Mouse (Mus musculus) neural tube, embryonic 15.5 days (tissue): ENCODE results near the gene Zfp385a. TPM values are rescaled to one million over a fixed set of nuclear protein-coding genes. Genes with fewer than 3 reads are reported as not detected.
A peak's percentile ranks its signal among the peaks of the same experiment; 100 is the strongest.

Source experiments
- ATAC-seq: fragments of 200-750 bp; cut with Nextera tagmentation; 2 replicates; pipeline ENCODE4 v1.8.0; 2017; ENCODE audit warnings: mild to moderate bottlenecking, moderate TSS enrichment, moderate library complexity; ENCODE audit not compliant: low FRiP score
- H3K27ac ChIP-seq: fragments of 300-500 bp; sonication (generic); replicated peaks from 2 replicates; pipeline ENCODE4 v1.5.1; 2015; ENCODE audit warnings: mild to moderate bottlenecking, inconsistent platforms
- H3K27me3 ChIP-seq: fragments of 300-500 bp; sonication (generic); replicated peaks from 2 replicates; pipeline ENCODE4 v1.6.1; 2015; ENCODE audit warnings: inconsistent platforms
- H3K36me3 ChIP-seq: fragments of 300-500 bp; sonication (generic); 2 replicates; pipeline ENCODE4 v1.6.1; 2015; ENCODE audit warnings: inconsistent platforms
- H3K4me1 ChIP-seq: fragments of 300-500 bp; sonication (generic); 2 replicates; pipeline ENCODE4 v1.6.1; 2015; ENCODE audit warnings: inconsistent platforms
- H3K4me2 ChIP-seq: fragments of 300-500 bp; sonication (generic); 2 replicates; pipeline ENCODE4 v1.6.1; 2015; ENCODE audit warnings: inconsistent platforms, mild to moderate bottlenecking, moderate library complexity
- H3K4me3 ChIP-seq: fragments of 300-500 bp; sonication (generic); replicated peaks from 2 replicates; pipeline ENCODE4 v1.5.1; 2015; ENCODE audit warnings: mild to moderate bottlenecking, inconsistent platforms
- H3K9ac ChIP-seq: fragments of 300-500 bp; sonication (generic); replicated peaks from 2 replicates; pipeline ENCODE4 v1.6.1; 2015; ENCODE audit warnings: mild to moderate bottlenecking, inconsistent platforms
- H3K9me3 ChIP-seq: fragments of 300-500 bp; sonication (generic); replicated peaks from 2 replicates; pipeline ENCODE4 v1.6.1; 2016; ENCODE audit warnings: inconsistent platforms
- WGBS: fragments of 180-500 bp; shearing (Covaris S2); methylation state at CpG from one replicate; pipeline ENCODE4 v1.1.7; 2015; ENCODE audit warnings: mixed read lengths; 5-methylcytosine and 5-hydroxymethylcytosine counted together
- polyA plus RNA-seq: library from polyadenylated mRNA; unstranded; fragments of >200 nt; fragmentation: Nextera tagmentation; extraction: Ambion mirVana; gene quantifications from 2 replicates; pipeline ENCODE4 v1.2.1, GENCODE M21; 2015

Gene Zfp385a
- polyA plus RNA-seq, 1 experiment from 2014 or later, result 19.9 TPM

GRCm38 (mm10) chr15:103371741-103372140 lies 31.8 kb upstream of the Zfp385a start:
- Histone ChIP-seq H3K27ac (no peak overlapping the region), H3K4me3 (no peak overlapping the region), H3K27me3 (peaks cover 12% of the 10 kb centered on the region), H3K9ac (no peak overlapping the region), H3K4me1 (peaks cover 6% of the 10 kb centered on the region), H3K9me3 (no peaks in the 10 kb centered on the region), H3K36me3 (no peaks in the 10 kb centered on the region), H3K4me2 (no peak overlapping the region)
- no peak for ATAC-seq
- 100% methylated on average over 1 of the region's 1 CpGs for WGBS

GRCm38 (mm10) chr15:103371208-103371607 lies 31.3 kb upstream of the Zfp385a start:
- H3K9me3 ChIP-seq, result no peaks in the 10 kb centered on the region
- ATAC-seq, result no peak
- no peak overlapping the region for H3K27ac ChIP-seq
- H3K27me3 ChIP-seq, result peaks cover 15% of the 10 kb centered on the region
- WGBS, result 41% methylated on average over 2 of the region's 2 CpGs
- no peaks in the 10 kb centered on the region for H3K36me3 ChIP-seq
- no peak overlapping the region for H3K4me3 ChIP-seq
- H3K4me1 ChIP-seq, result peaks cover 9% of the 10 kb centered on the region
- H3K9ac ChIP-seq, result no peak overlapping the region
- no peak overlapping the region for H3K4me2 ChIP-seq

DNA sequence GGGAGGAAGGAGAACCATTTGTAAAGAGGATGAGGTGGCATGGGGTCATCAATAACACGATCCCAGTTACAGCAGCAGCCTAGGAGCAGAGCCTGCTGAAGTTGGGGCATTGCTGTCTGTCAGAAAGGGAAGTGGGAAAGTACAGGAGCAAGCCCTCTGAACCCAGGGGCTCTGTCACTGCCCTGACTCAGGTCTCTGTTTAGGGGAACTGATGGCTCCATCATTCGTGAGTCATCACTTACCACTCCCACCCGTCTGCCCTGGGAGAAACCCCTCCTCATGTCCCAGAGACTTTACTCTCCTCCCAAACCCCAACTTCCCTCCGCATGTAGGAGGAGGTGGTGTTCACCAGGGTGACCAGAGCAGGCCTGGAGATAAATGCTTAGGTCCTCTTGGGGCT lies 30.6 kb upstream of the Zfp385a start:
- peaks cover 17% of the 10 kb centered on the region for H3K27me3 ChIP-seq
- ATAC-seq, result no peak
- no peaks in the 10 kb centered on the region for H3K36me3 ChIP-seq
- no peak overlapping the region for H3K27ac ChIP-seq
- whole genome bisulfite sequencing, result 53% methylated on average over 4 of the region's 4 CpGs
- no peak overlapping the region for H3K4me2 ChIP-seq
- H3K9ac ChIP-seq, result no peak overlapping the region
- H3K4me1 ChIP-seq, result peaks cover 16% of the 10 kb centered on the region
- H3K9me3 ChIP-seq, result no peaks in the 10 kb centered on the region
- H3K4me3 ChIP-seq, result no peak overlapping the region

GRCm38 (mm10) chr15:103369123-103369522 lies 29.2 kb upstream of the Zfp385a start:
- Histone ChIP-seq H3K4me2 (no peak overlapping the region), H3K36me3 (no peaks in the 10 kb centered on the region), H3K4me3 (no peak overlapping the region), H3K27me3 (peaks cover 22% of the 10 kb centered on the region), H3K27ac (no peak overlapping the region), H3K4me1 (peaks cover 19% of the 10 kb centered on the region), H3K9me3 (no peaks in the 10 kb centered on the region), H3K9ac (no peak overlapping the region)
- WGBS, result 73% methylated on average over 1 of the region's 1 CpGs
- ATAC-seq, result no peak

DNA sequence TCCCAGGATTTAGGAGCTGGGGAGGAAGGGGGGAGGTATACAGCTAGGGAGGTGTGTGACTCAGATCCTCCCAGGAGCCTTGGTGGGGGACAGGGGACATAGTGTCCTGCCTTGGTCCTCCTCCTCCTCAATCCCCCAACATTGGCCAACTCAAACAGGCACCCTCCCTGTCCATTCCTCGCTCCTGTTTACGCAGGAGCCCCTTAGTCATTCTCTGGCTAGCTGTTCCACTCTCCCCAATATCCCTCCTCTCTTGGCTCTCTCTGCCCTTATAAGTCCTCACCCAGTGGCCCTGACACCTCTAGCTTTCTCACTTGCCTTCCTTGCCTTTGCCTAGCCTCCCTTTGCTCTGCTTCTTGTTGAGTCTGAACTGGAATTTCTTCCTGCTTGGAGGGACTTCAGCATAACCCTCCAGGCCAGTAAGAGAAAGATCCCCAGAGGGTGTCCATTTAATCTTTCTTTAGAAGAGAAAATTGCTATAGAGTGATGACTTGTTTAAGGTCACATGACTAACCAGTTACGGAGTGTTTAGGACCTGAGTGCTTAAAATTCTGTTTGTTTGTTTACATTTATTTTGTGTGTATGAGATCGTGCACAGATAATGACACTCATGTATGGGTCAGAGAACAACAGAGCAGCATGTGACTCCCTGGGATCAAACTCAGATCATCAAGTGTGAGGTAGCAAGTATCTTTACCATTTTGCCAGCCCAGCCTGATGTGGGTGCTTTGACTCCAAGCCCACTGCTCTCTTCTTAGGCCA lies 28.5 kb upstream of the Zfp385a start:
- peaks cover 19% of the 10 kb centered on the region for H3K4me1 ChIP-seq
- no peak overlapping the region for H3K9ac ChIP-seq
- no peaks in the 10 kb centered on the region for H3K36me3 ChIP-seq
- H3K27me3 ChIP-seq, result peaks cover 22% of the 10 kb centered on the region
- ATAC-seq, result no peak
- H3K4me2 ChIP-seq, result no peak overlapping the region
- 85% methylated on average over 4 of the region's 4 CpGs for WGBS
- no peak overlapping the region for H3K27ac ChIP-seq
- no peak overlapping the region for H3K4me3 ChIP-seq
- H3K9me3 ChIP-seq, result no peaks in the 10 kb centered on the region

- Histone ChIP-seq H3K4me1 (peaks cover 19% of the 10 kb centered on the region), H3K9me3 (no peaks in the 10 kb centered on the region), H3K27ac (0 out of 2 replicates have a peak within 1 kb of the TSS, but pooled peaks have one; percentile 19), H3K36me3 (no peaks in the 10 kb centered on the region), H3K27me3 (peaks cover 22% of the 10 kb centered on the region), H3K4me2 (peak within 1 kb of the TSS; percentile 91), H3K9ac (peak within 1 kb of the TSS; percentile 52), H3K4me3 (peak within 1 kb of the TSS; percentile 49)
- ATAC-seq, result peak; percentile 72
- 1% methylated on average over 48 of the region's 51 CpGs for WGBS
Observed at GRCm38 (mm10) chr15:103366376-103367149, 26.7 kb upstream of the Zfp385a start, which contains the start of gene Itga5. TSS of gene Itga5 (minus strand) at chr15:103366763.

DNA sequence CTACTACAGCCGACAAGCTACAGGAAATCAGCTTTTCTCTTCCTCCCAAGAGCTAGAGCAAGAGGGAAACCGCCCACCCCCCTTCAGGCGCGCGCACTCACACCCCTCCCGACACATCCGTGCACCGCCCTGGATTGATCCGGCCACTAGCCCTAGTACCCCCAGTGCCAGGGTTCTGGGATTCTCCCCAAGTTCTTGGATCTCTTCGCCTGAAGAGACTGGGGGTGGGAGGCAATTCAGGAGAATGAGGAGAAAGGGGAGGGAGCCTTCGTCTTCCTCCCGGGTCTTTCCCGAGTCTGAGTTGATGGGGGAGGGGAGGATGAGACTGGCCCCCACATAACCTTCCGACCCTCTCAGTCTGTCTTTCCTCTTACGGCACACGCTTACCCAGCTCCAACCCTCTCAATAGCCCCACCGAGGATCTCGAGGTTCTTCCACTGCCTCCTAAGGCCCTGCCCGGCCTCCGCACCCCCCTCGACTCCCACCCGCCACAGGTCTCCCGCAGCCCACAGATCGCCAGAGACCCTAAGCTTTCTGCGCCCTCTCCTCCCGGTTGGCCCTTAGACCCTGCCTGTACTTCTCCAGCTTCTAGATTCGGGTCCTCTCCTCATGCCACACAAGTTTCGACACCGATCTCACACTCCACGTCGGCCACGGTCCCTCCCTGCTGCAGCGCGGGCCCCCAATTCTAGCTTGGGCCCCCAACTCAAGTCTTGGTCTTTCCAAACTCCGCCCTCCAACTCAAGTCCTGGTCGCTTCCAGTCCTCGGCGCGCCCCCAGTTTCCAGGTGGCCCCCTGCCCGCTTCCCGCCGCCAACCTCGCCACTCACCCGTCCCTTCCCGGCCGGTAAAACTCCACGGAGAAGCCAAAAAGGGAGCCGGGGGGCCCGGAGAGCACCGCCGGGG lies 25.8 kb upstream of the Zfp385a start:
- H3K4me1 ChIP-seq, result peaks cover 19% of the 10 kb centered on the region
- peak overlapping the region; percentile 91 for H3K4me2 ChIP-seq
- 0 out of 2 replicates have a peak overlapping the region, but pooled peaks have one; percentile 19 for H3K27ac ChIP-seq
- H3K36me3 ChIP-seq, result no peaks in the 10 kb centered on the region
- H3K27me3 ChIP-seq, result peaks cover 22% of the 10 kb centered on the region
- H3K4me3 ChIP-seq, result peak overlapping the region; percentile 49
- no peaks in the 10 kb centered on the region for H3K9me3 ChIP-seq
- WGBS, result under 1% methylated on average over 51 of the region's 51 CpGs
- peak; percentile 33; the same call in 1 of the 2 replicates for ATAC-seq
- H3K9ac ChIP-seq, result peak overlapping the region; percentile 52

DNA sequence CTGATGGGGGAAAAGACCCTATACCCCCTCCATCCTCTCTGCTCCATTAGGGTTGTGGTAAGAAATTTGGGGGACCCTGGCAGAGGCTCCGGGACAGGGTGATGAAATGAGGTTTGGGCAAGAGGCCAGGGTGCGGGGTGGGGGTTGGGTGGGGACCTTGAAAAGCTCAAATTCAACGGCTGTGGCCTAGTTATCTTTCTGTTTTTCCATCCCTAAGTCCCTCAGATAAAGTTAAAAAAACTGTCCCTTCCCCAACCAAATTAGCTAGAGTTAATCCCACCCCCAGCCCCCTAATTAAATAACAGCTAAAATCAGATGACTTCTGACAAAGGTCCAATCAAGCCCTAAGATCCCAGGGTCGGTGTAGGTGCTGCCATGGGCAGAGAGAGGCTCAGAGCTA lies 24.9 kb upstream of the Zfp385a start:
- H3K27me3 ChIP-seq, result peaks cover 22% of the 10 kb centered on the region
- no peaks in the 10 kb centered on the region for H3K9me3 ChIP-seq
- no peak overlapping the region for H3K9ac ChIP-seq
- 65% methylated on average over 4 of the region's 4 CpGs for WGBS
- H3K4me2 ChIP-seq, result peak overlapping the region; percentile 91
- H3K4me1 ChIP-seq, result peaks cover 19% of the 10 kb centered on the region
- no peak for ATAC-seq
- peak overlapping the region; percentile 49 for H3K4me3 ChIP-seq
- no peaks in the 10 kb centered on the region for H3K36me3 ChIP-seq
- H3K27ac ChIP-seq, result no peak overlapping the region

DNA sequence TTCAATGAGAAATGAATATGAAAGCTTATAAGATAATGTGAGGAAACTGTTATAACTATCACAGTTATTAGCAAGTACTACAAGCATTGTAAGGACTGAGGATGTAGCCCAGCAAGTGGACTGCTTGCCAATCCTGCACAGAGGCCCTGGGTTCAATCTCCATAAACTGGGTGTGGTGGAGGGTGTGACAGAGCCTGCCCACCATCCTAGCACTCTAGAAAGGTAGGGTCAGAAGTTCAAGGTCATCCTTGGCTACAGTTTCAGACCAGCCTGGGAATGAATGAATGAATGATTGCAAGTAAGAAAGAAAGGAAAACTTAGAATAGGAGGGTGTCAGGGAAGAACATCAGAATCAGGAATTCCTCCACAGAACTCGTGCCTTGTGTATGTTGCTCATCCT lies 23.9 kb upstream of the Zfp385a start:
- no peak overlapping the region for H3K4me2 ChIP-seq
- ATAC-seq, result no peak
- no peak overlapping the region for H3K4me3 ChIP-seq
- no peak overlapping the region for H3K27ac ChIP-seq
- peaks cover 22% of the 10 kb centered on the region for H3K27me3 ChIP-seq
- 68% methylated on average over 1 of the region's 1 CpGs for WGBS
- H3K36me3 ChIP-seq, result no peaks in the 10 kb centered on the region
- no peak overlapping the region for H3K9ac ChIP-seq
- H3K9me3 ChIP-seq, result no peaks in the 10 kb centered on the region
- H3K4me1 ChIP-seq, result peaks cover 22% of the 10 kb centered on the region

DNA sequence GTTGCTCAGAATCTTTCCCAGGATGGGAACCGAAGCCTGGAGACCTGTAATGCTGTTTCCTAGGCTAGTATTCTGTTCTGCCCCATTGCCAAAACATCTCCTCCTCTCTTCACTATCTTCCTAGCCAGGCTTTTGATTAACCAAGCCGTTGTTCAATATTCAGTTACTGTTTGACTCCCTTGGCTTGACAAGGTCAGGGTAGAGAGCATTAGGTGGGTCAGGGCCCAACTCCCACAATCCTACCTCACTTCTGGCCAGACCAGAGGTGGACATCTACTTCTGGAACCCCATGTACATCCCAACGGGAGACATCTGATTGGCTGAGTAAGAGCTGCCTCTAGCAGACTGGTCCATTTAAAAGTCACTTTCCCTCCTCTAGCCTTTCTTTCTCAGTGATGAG lies 23.1 kb upstream of the Zfp385a start:
- H3K36me3 ChIP-seq, result no peaks in the 10 kb centered on the region
- WGBS, result 94% methylated on average over 3 of the region's 3 CpGs
- H3K9me3 ChIP-seq, result no peaks in the 10 kb centered on the region
- H3K9ac ChIP-seq, result no peak overlapping the region
- peaks cover 19% of the 10 kb centered on the region for H3K27me3 ChIP-seq
- ATAC-seq, result no peak
- no peak overlapping the region for H3K4me3 ChIP-seq
- H3K27ac ChIP-seq, result no peak overlapping the region
- peaks cover 27% of the 10 kb centered on the region for H3K4me1 ChIP-seq
- no peak overlapping the region for H3K4me2 ChIP-seq

DNA sequence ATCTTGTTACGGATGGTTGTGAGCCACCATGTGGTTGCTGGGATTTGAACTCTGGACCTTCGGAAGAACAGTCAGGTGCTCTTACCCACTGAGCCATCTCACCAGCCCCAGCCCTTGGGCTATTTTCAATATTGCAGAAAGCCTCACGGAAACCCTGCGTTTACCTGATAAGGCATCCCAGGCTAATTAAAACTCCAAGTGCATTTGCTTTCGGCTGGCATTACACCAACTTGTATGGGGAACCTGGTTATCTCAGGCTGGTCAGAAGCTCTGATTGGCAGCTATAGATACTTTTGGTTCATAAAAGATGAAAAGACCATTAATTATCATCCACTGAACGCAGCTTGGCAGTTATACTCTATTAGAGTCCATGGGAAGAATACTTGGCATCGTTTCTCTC lies 22.4 kb upstream of the Zfp385a start:
- no peak for ATAC-seq
- H3K27me3 ChIP-seq, result peaks cover 15% of the 10 kb centered on the region
- WGBS, result 90% methylated on average over 6 of the region's 7 CpGs
- H3K4me3 ChIP-seq, result no peak overlapping the region
- peaks cover 27% of the 10 kb centered on the region for H3K4me1 ChIP-seq
- H3K4me2 ChIP-seq, result no peak overlapping the region
- H3K36me3 ChIP-seq, result no peaks in the 10 kb centered on the region
- H3K9ac ChIP-seq, result no peak overlapping the region
- no peak overlapping the region for H3K27ac ChIP-seq
- H3K9me3 ChIP-seq, result no peaks in the 10 kb centered on the region
